Mouse (Mus musculus) Patski (cell line): ENCODE results near the gene Camta1. TPM values are rescaled to one million over a fixed set of nuclear protein-coding genes. Genes with fewer than 3 reads are reported as not detected.

Experiments used
- ATAC-seq: fragments of 100-300 bp; one replicate; pipeline ENCODE4 v1.8.0; 2021
- CTCF ChIA-PET: fragments of 350-600 bp; sonication (Branson Sonifier 250); formaldehyde crosslinking; loops from one replicate; lab custom pipeline; 2022; ENCODE audit warnings: inconsistent platforms; lab: Charles Lee
- POLR2A ChIA-PET: fragments of 350-600 bp; sonication (Branson Sonifier 250); formaldehyde crosslinking; loops from one replicate; lab custom pipeline; 2022; ENCODE audit warnings: antibody characterized with exemption, inconsistent platforms; lab: Charles Lee
- DNase-seq: peaks from one replicate; pipeline ENCODE4 v3.0.0-alpha.2; 2011; ENCODE audit warnings: low read depth, low spot score
- H3K27me3 ChIP-seq: fragments of 371-371 bp; one replicate; pipeline ENCODE4 v1.5.1; 2021
- CTCF ChIP-seq: fragments of 100-300 bp; IDR thresholded peaks from one replicate; pipeline ENCODE4 v1.5.1; 2021
- in situ Hi-C: fragments of 300-500 bp; cut with MboI; formaldehyde crosslinking; loops from 3 replicates; pipeline ENCODE4 v1.11.1; 2018; ENCODE audit warnings: low pct_unique_long_range_greater_than_20kb, mixed read lengths
- polyA plus RNA-seq: library from polyadenylated mRNA; unstranded; gene quantifications from one replicate; pipeline ENCODE4 v1.2.3, GENCODE M21; 2021

Gene Camta1
- polyA plus RNA-seq, 1 experiment from 2014 or later, result 28.0 TPM

DNA sequence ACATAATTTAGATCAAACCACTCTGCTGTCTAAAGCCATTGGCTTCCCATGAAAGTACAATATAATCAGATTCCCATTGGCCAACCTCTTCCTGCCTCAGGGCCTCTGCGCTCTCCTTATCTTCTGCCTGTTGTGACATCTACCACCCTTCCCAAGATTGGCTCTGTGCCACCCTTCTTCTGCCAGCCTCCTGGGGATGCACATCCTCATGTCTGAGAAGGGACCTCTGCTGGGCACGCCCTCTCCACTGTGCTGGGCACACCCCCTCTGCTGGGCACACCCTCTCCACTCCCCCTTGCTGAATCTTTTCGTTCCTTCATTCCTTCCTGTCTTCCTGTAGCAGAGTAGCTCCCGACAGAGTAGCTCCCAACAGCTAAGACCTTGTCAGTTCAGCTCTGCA is 727.9 kb downstream of the Camta1 start:
- POLR2A ChIA-PET, result no interaction called here
- no peak for ATAC-seq
- DNase-seq, result no peak
- H3K27me3 ChIP-seq, result peaks cover 28% of the 10 kb centered on the region
- CTCF ChIA-PET, result no interaction called here
- in situ Hi-C loops, result no loop called here
- TF ChIP-seq CTCF, result no peak

DNA sequence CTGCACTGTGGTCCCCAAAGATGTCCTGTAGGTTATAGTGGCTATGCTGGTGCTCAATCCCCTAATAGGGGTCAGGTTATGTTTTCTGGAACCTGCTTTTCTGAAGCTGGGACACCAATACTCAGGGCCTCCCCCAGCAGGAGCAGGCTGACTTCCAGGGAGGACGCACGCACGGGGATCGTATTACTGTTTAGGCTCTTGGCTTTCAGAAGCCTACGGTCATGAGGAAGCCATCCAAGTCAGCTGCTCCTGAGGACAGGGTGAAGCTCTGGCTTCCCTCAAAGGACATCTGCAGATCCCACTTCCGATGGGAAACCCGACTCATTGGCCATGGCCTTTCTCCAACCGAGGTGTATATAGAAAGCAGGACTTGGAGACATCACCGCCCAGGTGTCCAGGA is 729.2 kb downstream of the Camta1 start:
- ChIA-PET POLR2A (no interaction called here), CTCF (no interaction called here)
- in situ Hi-C loops, result no loop called here
- DNase-seq, result no peak
- TF ChIP-seq CTCF, result no peak
- no peak for ATAC-seq
- peaks cover 31% of the 10 kb centered on the region for H3K27me3 ChIP-seq

DNA sequence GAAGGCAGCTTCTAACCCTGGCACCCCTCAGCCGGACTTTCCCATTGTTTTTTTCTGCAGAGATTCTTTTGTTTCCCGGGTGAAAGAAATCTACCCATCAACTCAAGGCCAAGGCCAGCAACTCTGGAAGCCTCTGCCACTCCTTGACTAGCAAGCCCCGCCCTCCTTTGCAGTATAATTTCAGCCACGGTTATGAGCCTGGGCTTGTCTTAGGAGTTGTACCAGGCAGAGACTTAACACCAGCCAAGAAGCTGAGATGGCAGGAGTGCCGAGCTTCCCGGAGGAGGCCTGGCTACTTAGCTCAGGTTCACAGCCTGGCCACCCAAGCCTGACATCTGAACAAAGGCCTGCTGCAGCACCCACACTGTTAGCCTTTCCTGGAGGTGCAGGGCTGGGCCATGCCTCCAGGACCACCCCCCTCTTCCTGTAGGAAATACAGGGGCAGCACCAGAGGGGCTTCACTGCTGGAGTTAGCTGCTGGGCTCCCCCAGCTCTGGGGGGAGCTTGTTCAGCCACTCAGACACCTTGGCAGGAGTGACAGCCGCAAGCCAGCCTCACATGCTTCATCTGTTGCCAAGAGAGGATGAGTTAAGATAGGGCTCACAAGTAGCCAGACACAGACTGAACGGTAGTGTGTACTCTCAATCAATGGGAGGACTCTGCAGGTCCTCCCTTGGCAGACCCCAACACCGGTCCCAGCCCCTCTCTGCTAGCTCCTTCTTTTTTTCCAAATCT is 730.8 kb downstream of the Camta1 start:
- ChIA-PET POLR2A (interaction anchor here (0.9 kb wide), 1 partner anchor 18 kb away, joined by 3 read pairs; no protein-coding TSS in a partner anchor), CTCF (no interaction called here)
- H3K27me3 ChIP-seq, result peaks cover 26% of the 10 kb centered on the region
- DNase-seq (no peak), ATAC-seq (no peak)
- no peak for TF ChIP-seq CTCF
- in situ Hi-C loops, result no loop called here

DNA sequence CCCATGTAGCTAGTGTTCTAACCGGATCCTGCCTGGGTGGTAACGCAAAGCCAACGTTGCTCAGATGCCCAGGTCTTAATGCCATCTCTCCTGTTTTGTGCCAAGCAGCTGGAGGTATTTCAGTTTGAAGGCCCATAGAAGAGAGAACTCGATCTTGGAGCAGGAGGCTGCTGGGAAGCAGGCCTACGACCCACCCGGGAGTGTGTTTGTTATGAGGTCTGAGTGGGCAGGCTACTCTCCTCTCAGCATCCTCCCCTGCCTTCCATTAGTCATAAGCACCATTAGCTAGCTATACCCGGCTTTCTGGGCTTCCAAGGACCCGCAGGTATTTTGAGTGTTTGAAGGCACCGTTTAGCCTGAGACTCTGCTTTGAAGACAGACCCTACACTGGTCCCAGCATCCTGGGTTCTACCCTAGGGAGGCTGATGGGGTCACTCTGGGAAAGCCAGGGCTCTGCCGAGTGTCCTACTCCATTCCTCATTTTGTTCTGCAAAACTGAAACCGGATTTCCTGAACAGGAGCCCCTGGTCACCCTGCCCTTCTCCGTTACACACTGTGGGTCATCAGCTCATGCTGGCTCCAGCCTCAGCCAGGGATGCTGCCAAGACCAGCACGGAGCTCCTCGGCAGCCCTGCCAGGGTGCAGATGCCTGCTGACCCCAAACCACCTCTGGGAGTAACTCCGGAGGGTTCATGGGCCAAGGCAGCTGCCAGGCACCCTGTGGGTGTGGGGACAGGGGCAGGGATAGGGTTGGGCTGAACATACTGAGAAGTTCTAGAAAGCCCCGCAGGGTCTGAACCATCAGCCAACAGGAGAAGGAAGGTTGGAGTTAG is 731.7 kb downstream of the Camta1 start:
- DNase-seq (no peak), ATAC-seq (no peak)
- POLR2A ChIA-PET, result interaction anchor here (0.9 kb wide), 1 partner anchor 19 kb away, joined by 3 read pairs; no protein-coding TSS in a partner anchor
- no peak for TF ChIP-seq CTCF
- CTCF ChIA-PET, result no interaction called here
- peaks cover 22% of the 10 kb centered on the region for H3K27me3 ChIP-seq
- in situ Hi-C loops, result no loop called here

DNA sequence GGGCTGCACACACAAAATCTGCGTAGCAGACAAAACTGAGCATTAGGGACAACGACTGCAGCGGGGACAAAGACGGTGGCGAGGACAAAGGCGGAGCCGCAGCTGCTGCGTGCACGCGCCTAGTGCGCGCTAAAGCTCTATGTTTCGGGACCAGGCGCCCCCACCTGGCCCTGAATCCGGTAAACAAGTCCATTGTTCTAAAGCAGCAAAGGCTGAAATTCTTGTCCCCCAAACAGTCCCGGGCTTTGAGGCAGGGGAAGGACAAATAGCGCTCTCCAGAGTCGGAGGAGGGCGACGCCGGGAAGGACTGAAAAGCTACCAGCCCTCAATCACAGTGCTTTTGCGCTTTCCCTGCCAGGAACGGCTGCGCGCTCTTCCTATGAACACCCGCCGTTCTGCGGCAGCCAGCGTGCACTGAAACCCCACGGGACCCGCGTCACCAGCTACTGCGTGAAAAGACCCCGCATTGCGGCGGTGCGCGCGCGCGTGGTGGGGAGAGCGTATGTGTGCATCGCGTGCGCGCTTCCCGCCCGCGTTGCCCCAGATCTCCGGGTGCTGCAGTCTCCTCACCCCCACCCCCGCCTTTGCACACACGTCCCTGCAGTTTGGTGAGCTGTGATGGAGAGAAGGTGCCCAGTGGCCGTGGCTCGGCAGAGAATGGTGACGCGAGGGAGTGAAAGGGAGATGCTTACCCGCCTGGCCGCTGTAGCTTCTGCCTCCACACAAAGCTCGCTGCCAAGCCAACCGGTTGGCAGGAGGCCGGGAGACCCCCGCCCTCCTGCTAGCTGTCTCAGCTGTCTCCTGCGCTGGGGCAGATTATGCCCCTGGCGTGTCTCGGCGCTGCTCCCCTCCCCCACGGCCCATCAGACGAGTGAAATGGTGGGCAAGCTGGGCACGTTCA is 732.8 kb downstream of the Camta1 start:
- DNase-seq (no peak), ATAC-seq (no peak)
- H3K27me3 ChIP-seq, result peaks cover 19% of the 10 kb centered on the region
- ChIA-PET CTCF (no interaction called here), POLR2A (no interaction called here)
- no peak for TF ChIP-seq CTCF
- in situ Hi-C loops, result no loop called here

DNA sequence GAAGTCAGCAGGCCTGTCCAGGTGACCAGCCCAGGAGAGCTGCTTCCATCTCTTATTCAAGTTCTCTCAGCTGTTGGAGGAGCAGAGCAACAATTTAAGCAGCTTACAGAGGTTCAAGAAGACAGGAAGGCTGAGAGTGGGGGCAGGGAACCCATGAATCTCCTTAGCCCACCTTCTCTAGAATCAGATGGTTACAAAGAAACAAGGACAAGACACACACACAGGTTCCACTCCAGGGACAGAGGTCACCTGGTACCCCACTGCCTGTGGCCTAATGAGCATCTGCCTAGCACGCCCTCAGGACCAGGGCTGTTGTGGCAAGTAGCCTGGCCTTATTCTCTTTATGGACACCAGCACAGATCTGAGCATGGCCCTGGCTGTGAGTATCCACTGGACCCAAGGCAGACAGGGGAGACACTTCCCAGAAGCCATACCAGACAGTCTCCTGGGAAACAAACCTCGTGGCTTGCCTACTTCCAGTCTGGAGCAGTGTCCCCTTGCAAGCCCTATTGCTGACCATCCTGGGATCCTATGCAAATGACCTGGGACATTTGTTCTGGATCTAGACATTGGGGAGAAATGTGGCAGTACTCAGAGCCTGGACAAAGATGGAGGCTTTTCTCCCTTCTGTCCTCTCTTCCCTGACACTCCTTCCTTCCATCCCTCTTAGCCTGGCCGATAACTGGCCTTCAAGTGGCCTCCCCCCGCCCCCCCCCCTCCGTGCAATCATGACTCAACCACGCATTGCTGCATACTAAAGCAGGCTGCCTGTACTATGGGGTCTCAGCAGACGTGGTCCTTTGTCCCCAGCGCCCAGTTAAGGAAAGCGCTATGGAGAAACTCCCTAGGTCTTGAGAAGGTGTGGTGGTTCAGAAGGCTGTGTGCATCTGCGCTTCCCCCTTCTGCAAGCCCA is 733.8 kb downstream of the Camta1 start:
- no peak for TF ChIP-seq CTCF
- DNase-seq (no peak), ATAC-seq (no peak)
- peaks cover 19% of the 10 kb centered on the region for H3K27me3 ChIP-seq
- ChIA-PET CTCF (no interaction called here), POLR2A (no interaction called here)
- in situ Hi-C loops, result no loop called here

DNA sequence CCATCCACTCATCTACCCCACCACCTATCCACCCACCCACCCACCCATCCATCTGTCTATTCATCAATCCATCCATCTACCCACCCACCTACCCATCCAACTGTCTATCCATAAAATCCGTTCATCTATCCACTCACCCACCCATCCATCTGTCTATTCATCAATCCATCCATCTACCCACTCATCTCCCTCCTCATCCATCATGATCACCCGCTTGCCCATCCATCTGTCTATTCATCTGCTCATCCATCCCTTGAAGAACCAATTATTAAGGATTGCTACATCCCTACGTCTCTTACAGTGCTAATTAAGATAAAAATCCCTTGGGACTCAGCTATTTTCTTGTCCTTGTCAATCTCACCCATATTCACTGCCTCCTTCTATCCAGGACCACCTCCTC is 742.8 kb downstream of the Camta1 start:
- DNase-seq (no peak), ATAC-seq (no peak)
- no peak for TF ChIP-seq CTCF
- CTCF ChIA-PET, result no interaction called here
- in situ Hi-C loops, result no loop called here
- POLR2A ChIA-PET, result no interaction called here
- peaks cover 4% of the 10 kb centered on the region for H3K27me3 ChIP-seq

DNA sequence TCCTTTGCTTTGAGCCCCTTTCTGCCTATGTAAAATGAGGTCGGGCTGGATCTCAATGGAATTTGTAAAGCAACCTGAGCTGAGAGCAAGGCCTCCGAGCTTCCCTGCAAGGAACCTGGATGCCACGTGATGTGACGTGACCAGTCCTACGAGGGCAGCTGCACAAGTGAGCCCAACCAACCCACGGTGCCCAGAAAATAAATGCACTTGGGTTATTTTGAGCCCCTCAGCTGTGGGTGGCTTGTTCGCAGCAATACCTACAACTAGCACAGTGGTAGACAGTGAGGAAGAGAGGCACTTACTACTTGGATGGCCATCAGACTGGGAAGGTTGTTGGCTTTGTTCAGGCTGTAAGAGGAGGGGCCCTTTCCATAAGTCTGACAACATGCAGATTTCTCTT is 747.1 kb downstream of the Camta1 start:
- ChIA-PET CTCF (no interaction called here), POLR2A (no interaction called here)
- H3K27me3 ChIP-seq, result peaks cover 11% of the 10 kb centered on the region
- ATAC-seq, result no peak
- no peak for DNase-seq
- no peak for TF ChIP-seq CTCF
- in situ Hi-C loops, result no loop called here

DNA sequence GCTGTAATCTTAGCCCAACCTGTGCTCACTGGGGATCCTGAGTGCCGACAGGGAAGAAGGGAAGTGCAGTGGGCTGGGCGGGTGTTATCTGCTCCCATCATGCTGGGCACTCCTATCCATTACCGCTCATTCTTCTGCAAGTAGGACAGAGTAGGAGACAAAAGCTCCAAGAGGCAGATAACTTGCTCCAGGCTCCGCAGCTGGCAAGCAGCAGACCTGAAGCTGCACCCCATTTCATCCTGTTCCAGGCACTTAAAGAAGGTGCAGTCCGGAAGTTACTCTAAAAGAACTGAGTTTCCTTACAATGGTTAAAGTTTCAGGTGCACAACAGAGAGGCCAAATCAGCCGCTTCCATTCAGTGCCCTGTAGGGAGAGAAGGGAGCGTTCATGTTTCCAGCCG is 750.5 kb downstream of the Camta1 start:
- in situ Hi-C loops, result no loop called here
- POLR2A ChIA-PET, result no interaction called here

DNA sequence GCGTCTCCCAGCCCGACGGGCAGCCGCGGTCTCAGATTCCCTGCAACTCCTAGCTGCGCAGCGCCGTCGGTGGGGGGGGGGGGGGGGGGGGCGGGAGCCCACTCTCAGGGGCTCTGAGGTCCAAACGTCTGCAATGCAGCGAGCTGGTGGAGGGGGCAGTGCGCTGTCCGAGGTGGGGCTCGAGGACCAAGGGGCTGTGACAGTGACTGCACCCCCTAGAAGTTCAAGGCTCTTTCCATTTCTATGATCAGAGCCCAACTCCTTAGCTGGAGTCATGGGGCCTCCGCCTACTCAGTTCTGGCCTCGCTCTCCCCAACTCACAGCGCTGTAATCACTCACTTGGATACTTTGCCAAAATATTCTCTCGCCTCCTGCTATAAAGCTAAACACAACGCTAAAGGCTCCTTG is 752.8 kb downstream of the Camta1 start:
- no peak for DNase-seq

More for the DNA sequence above, 750.5 kb downstream of the Camta1 start:
- ATAC-seq (no peak), DNase-seq (no peak)
- peaks cover 19% of the 10 kb centered on the region for H3K27me3 ChIP-seq
- CTCF ChIA-PET, result no interaction called here
- TF ChIP-seq CTCF, result no peak

More for the DNA sequence above, 752.8 kb downstream of the Camta1 start:
- in situ Hi-C loops, result no loop called here
- peaks cover 18% of the 10 kb centered on the region for H3K27me3 ChIP-seq
- no peak for TF ChIP-seq CTCF
- ChIA-PET CTCF (interaction anchor here (1.9 kb wide), 1 partner anchor 31 kb away, joined by 5 read pairs; no protein-coding TSS in a partner anchor), POLR2A (no interaction called here)
- no peak for ATAC-seq
